Mouse (Mus musculus) cerebellum, adult 2 months (tissue): ENCODE results near the gene Rnf213.

Source experiments
- CTCF ChIP-seq: fragments of 200-500 bp; IDR thresholded peaks from 2 replicates; pipeline ENCODE4 v1.5.1; 2011; ENCODE audit warnings: low read depth, mild to moderate bottlenecking, control low read depth, low read length, moderate library complexity, borderline replicate concordance; ENCODE audit not compliant: insufficient read depth
- POLR2A ChIP-seq: fragments of 200-500 bp; IDR thresholded peaks from 2 replicates; pipeline ENCODE4 v1.6.1; 2011; ENCODE audit warnings: low read length, control low read depth, borderline replicate concordance; ENCODE audit not compliant: insufficient read depth

DNA sequence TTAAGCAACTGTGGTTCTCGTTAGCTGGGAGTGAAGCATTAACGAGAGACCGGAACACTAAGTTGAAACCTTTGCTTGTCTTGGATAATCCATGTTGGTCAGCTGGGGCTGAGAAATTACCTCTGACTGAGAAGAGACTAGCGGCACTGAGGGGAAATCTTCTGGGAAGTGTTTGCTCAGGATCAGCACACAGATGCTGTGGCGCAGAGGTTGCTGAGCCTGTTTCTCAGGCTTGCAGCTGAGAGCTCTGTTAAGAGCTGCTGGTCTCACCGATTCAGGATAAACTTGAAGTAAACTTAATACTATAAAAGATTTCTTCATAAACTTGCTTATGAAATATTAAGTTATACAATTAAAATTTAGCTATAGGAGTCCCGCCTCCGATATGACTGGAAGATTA lies 45.9 kb downstream of the Rnf213 start:
- TF ChIP-seq CTCF: no peak
- no peak for TF ChIP-seq POLR2A
